Mouse (Mus musculus): ENCODE measurements at regions not wholly inside any gene's neighbourhood (a gene's known extent, or its start where the extent isn't known, plus 50 kb on each side); places are given as distances from the start of the nearest gene placed in this dataset.

- TF ChIP-seq CTCF (conservative IDR thresholded peaks at IDR 0.05 in 1 of 2, IDR thresholded peaks at IDR 0.05 in 1 of 2; ENCODE audit: low read depth in 2 of 2, low read length in 2 of 2) (no peak), POLR2AphosphoS2 (IDR thresholded peaks at IDR 0.05; ENCODE audit: low read depth, low read length) (no peak), E2F4 (IDR thresholded peaks at IDR 0.05; ENCODE audit: insufficient replicate concordance, low read depth, low read length) (no peak), RAD21 (IDR thresholded peaks at IDR 0.05; ENCODE audit: low read depth, low read length) (no peak), ZKSCAN1 (IDR thresholded peaks at IDR 0.05; ENCODE audit: borderline replicate concordance, low read depth, low read length) (no peak), USF1 (IDR thresholded peaks at IDR 0.05; ENCODE audit: low read depth, low read length) (no peak), TCF12 (IDR thresholded peaks at IDR 0.05; ENCODE audit: low read depth, low read length) (no peak), ZMIZ1 (IDR thresholded peaks at IDR 0.05; ENCODE audit: low read depth, low read length) (no peak), ZC3H11A (IDR thresholded peaks at IDR 0.05; ENCODE audit: low read depth, low read length) (no peak)
These were observed 666.7 kb downstream of the D3Ertd751e start for GRCm38 (mm10) chr3:42408958-42409633.
